Mouse (Mus musculus) E14TG2a.4 (cell line): ENCODE measurements at regions not wholly inside any gene's neighbourhood (a gene's known extent, or its start where the extent isn't known, plus 50 kb on each side); places are given as distances from the start of the nearest gene placed in this dataset.

ENCODE experiments used
- H3K27me3 ChIP-seq: 2 replicates; pipeline ENCODE4 v1.6.1; 2014; ENCODE audit warnings: low read length, control low read depth; ENCODE audit not compliant: insufficient read depth
- H3K36me3 ChIP-seq: 2 replicates; pipeline ENCODE4 v1.6.1; 2014; ENCODE audit warnings: low read length, control low read depth; ENCODE audit not compliant: insufficient read depth
- H3K4me1 ChIP-seq: replicated peaks from 2 replicates; pipeline ENCODE4 v1.6.1; 2014; ENCODE audit warnings: low read depth, low read length, control low read depth
- H3K4me3 ChIP-seq: replicated peaks from 2 replicates; pipeline ENCODE4 v1.5.1; 2014; ENCODE audit warnings: mild to moderate bottlenecking, low read length
- H3K9me3 ChIP-seq: 2 replicates; pipeline ENCODE4 v1.6.1; 2014; ENCODE audit warnings: low read length, control low read depth
- CTCF ChIP-seq: conservative IDR thresholded peaks from 2 replicates; pipeline ENCODE4 v1.5.1; 2014; ENCODE audit warnings: low read length
- NANOG ChIP-seq: IDR thresholded peaks from 2 replicates; pipeline ENCODE4 v1.6.1; 2014; ENCODE audit warnings: borderline replicate concordance, low read length, mixed read lengths
- POU5F1 ChIP-seq: IDR thresholded peaks from 2 replicates; pipeline ENCODE4 v1.6.1; 2014; ENCODE audit warnings: low read length, borderline replicate concordance

- H3K27me3 ChIP-seq, result no peaks in the 10 kb centered on the region
- no peaks in the 10 kb centered on the region for H3K36me3 ChIP-seq
- TF ChIP-seq POU5F1, result no peak
- TF ChIP-seq NANOG, result no peak
- no peak for TF ChIP-seq CTCF
- no peak overlapping the region for H3K4me3 ChIP-seq
- H3K4me1 ChIP-seq, result no peaks in the 10 kb centered on the region
- no peaks in the 10 kb centered on the region for H3K9me3 ChIP-seq
These were observed 139.3 kb upstream of the Col8a1 start for GRCm38 (mm10) chr16:57893698-57894352.

- H3K4me1 ChIP-seq, result no peaks in the 10 kb centered on the region
- H3K9me3 ChIP-seq, result no peaks in the 10 kb centered on the region
- TF ChIP-seq CTCF (no peak), POU5F1 (no peak), NANOG (no peak)
- H3K4me3 ChIP-seq, result no peak overlapping the region
- no peaks in the 10 kb centered on the region for H3K36me3 ChIP-seq
- no peaks in the 10 kb centered on the region for H3K27me3 ChIP-seq
These were observed 146.5 kb upstream of the Col8a1 start for GRCm38 (mm10) chr16:57901006-57901405.

- no peaks in the 10 kb centered on the region for H3K36me3 ChIP-seq
- no peaks in the 10 kb centered on the region for H3K4me1 ChIP-seq
- H3K27me3 ChIP-seq, result no peaks in the 10 kb centered on the region
- no peak for TF ChIP-seq POU5F1
- no peak for TF ChIP-seq CTCF
- no peak for TF ChIP-seq NANOG
- H3K9me3 ChIP-seq, result no peaks in the 10 kb centered on the region
- no peak overlapping the region for H3K4me3 ChIP-seq
These were observed 148.0 kb upstream of the Col8a1 start for GRCm38 (mm10) chr16:57902498-57902897.

DNA sequence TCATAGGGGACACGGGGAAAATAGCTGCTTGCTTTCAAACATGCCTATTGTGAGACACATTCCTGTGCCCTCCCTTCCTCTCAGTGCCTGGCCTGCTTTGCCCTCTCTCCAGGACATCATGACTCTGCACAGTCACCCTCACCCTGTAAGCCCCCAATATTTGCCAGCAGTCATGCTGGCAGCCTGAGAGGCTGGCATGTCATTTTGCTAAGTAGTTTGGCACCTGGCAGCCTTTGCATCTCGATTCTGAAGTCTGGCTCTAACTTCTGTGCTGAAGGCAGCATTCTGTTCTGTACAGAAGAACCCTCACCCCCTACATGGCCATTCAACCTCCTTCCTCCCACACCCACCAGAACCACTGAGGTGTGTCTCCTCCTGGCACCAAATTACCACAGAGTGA, 157.5 kb upstream of the Col8a1 start:
- TF ChIP-seq NANOG, result no peak
- H3K4me3 ChIP-seq, result no peak overlapping the region
- 0 out of 2 replicates have a peak, but pooled peaks cover 4% of the 10 kb centered on the region for H3K9me3 ChIP-seq
- H3K36me3 ChIP-seq, result no peaks in the 10 kb centered on the region
- H3K4me1 ChIP-seq, result no peaks in the 10 kb centered on the region
- H3K27me3 ChIP-seq, result no peaks in the 10 kb centered on the region

- TF ChIP-seq NANOG (no peak), POU5F1 (no peak), CTCF (no peak)
- no peaks in the 10 kb centered on the region for H3K27me3 ChIP-seq
These were observed 160.0 kb upstream of the Col8a1 start for GRCm38 (mm10) chr16:57914506-57914905.

DNA sequence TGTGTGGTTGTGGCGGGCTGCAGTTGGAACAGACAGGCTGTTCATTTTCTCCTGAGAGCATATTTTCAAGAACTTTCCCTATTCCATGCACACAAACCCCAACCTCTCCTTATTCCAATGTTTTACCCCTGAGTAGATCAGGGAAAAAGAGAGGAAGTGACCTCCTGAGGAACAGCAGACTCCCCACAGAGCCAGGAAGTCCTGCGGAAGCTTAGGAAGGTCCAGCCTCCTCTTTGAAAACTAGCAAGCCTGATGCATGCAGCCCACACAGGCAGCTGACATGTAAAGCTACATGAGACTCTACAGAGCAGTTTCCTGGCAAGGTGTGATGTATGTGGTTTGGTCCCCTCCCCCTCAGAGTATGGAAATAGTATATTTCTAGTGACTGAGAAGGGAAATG, 160.9 kb upstream of the Col8a1 start:
- Histone ChIP-seq H3K4me3 (no peak overlapping the region), H3K4me1 (no peaks in the 10 kb centered on the region), H3K27me3 (no peaks in the 10 kb centered on the region), H3K36me3 (no peaks in the 10 kb centered on the region), H3K9me3 (0 out of 2 replicates have a peak, but pooled peaks cover 4% of the 10 kb centered on the region)
- TF ChIP-seq POU5F1 (no peak), NANOG (no peak), CTCF (no peak)

More at GRCm38 (mm10) chr16:57914506-57914905, 160.0 kb upstream of the Col8a1 start:
- no peaks in the 10 kb centered on the region for H3K4me1 ChIP-seq
- H3K4me3 ChIP-seq, result no peak overlapping the region
- no peaks in the 10 kb centered on the region for H3K36me3 ChIP-seq
- H3K9me3 ChIP-seq, result 0 out of 2 replicates have a peak, but pooled peaks cover 4% of the 10 kb centered on the region

DNA sequence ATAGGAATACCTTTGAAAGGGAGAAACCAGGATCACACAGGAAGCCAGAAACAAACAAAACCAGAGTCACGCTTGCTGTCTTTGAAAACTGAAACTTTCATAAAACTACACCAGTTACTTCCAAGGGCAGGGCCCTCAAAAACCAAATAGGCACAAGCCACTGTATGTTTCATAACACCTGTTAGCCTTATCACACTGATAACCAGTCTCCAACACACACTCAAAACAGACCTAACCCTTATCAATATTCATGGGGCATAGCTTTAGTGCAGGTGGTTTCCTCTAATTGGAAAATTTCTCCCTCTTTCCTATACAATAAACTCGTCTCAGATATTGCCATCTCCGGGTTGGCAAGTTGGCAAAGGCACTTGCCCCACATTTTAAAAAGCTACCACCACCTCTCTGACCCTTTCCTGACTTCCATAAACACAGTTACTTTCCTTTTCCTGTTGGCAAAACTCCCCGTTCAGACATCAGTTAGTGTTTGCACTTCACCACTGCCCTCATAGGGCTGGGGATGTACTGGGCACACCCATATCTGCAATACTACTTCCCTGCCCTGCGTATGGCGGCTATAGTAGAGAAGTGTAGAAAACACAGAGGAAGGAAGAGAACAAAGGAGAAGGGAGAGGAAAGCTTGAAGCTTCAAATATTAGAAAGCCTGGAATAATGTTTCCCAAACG, 169.1 kb upstream of the Col8a1 start:
- Histone ChIP-seq H3K9me3 (no peaks in the 10 kb centered on the region), H3K4me1 (0 out of 2 replicates have a peak, but pooled peaks cover 4% of the 10 kb centered on the region), H3K36me3 (no peaks in the 10 kb centered on the region), H3K4me3 (no peak overlapping the region), H3K27me3 (no peaks in the 10 kb centered on the region)
- no peak for TF ChIP-seq NANOG
- TF ChIP-seq CTCF, result no peak
- no peak for TF ChIP-seq POU5F1

DNA sequence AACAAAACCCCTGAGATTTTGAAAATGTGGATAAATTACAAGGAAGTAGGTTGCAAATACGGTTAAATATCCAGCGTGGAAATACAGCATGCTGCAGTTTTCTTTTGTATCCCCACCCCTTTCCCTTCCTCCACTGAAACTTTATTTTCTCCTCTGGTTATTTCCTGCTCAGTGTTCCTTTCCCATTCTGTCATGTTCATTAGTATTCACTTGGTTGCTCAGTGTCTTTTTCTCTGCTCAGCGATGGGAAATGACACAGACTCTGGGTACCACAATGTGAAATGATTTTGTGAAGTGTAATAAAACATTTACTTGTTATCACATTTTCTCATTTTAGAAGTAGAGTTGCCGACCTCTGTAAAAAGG, 169.6 kb upstream of the Col8a1 start:
- H3K27me3 ChIP-seq, result no peaks in the 10 kb centered on the region

More for the DNA sequence above, 169.6 kb upstream of the Col8a1 start:
- TF ChIP-seq CTCF (no peak), NANOG (no peak), POU5F1 (no peak)
- H3K4me3 ChIP-seq, result no peak overlapping the region
- H3K9me3 ChIP-seq, result no peaks in the 10 kb centered on the region
- 0 out of 2 replicates have a peak, but pooled peaks cover 5% of the 10 kb centered on the region for H3K4me1 ChIP-seq
- H3K36me3 ChIP-seq, result no peaks in the 10 kb centered on the region
